Mouse (Mus musculus): ENCODE data around the gene Med12l.

GRCm38 (mm10) chr3:59154888-59155287 lies 149.3 kb downstream of the Med12l start:
- TF ChIP-seq POLR2A (IDR thresholded peaks at IDR 0.05; ENCODE audit: borderline replicate concordance, insufficient read depth, low read length) (no peak), CTCF (IDR thresholded peaks at IDR 0.05; ENCODE audit: borderline replicate concordance, insufficient read depth, low read depth, low read length) (no peak)

Data from cerebellum, adult 2 months (tissue).